Mouse (Mus musculus) liver, adult 2 months (tissue): ENCODE measurements around the gene Iglon5. TPM values are rescaled to one million over a fixed set of nuclear protein-coding genes. Genes with fewer than 3 reads are reported as not detected.

Experiments used
- DNase-seq: peaks from one replicate; pipeline ENCODE4 v3.0.0-alpha.2; 2011; ENCODE audit warnings: low read depth, low spot score; ENCODE audit errors: extremely low read depth
- H3K27ac ChIP-seq: fragments of 200-500 bp; replicated peaks from 2 replicates; pipeline ENCODE4 v1.5.1; 2012; ENCODE audit warnings: low read depth, mild to moderate bottlenecking, control low read depth, inconsistent platforms, low read length; ENCODE audit not compliant: insufficient read depth
- H3K27me3 ChIP-seq: fragments of 200-500 bp; 2 replicates; pipeline ENCODE4 v1.6.1; 2012; ENCODE audit warnings: mild to moderate bottlenecking, moderate library complexity, low read length, inconsistent platforms; ENCODE audit not compliant: control insufficient read depth, insufficient read depth
- H3K36me3 ChIP-seq: fragments of 200-500 bp; 2 replicates; pipeline ENCODE4 v1.6.1; 2012; ENCODE audit warnings: low read length, inconsistent platforms; ENCODE audit not compliant: control insufficient read depth, insufficient read depth
- H3K4me1 ChIP-seq: fragments of 200-500 bp; 2 replicates; pipeline ENCODE4 v1.6.1; 2011; ENCODE audit warnings: low read length; ENCODE audit not compliant: control insufficient read depth, insufficient read depth
- H3K4me3 ChIP-seq: fragments of 200-500 bp; 2 replicates; pipeline ENCODE4 v1.5.1; 2011; ENCODE audit warnings: low read depth, mild to moderate bottlenecking, control low read depth, low read length, moderate library complexity; ENCODE audit not compliant: insufficient read depth
- H3K79me2 ChIP-seq: fragments of 200-500 bp; 2 replicates; pipeline ENCODE4 v1.6.1; 2012; ENCODE audit warnings: inconsistent platforms, mild to moderate bottlenecking, low read length, moderate library complexity; ENCODE audit not compliant: control insufficient read depth, insufficient read depth
- H3K9ac ChIP-seq: fragments of 200-500 bp; 2 replicates; pipeline ENCODE4 v1.6.1; 2012; ENCODE audit warnings: low read depth, mild to moderate bottlenecking, control low read depth, inconsistent platforms, low read length
- CTCF ChIP-seq: fragments of 200-500 bp; IDR thresholded peaks from 2 replicates; pipeline ENCODE4 v1.5.1; 2011; ENCODE audit warnings: low read depth, low read length, control low read depth
- POLR2A ChIP-seq: fragments of 200-500 bp; IDR thresholded peaks from 2 replicates; pipeline ENCODE4 v1.6.1; 2011; ENCODE audit warnings: low read length, control low read depth; ENCODE audit not compliant: insufficient read depth; ENCODE audit errors: extremely low read depth
- WGBS: fragments of 180-500 bp; shearing (Covaris S2); methylation state at CpG from one replicate; pipeline ENCODE4 v1.1.7; 2018; 5-methylcytosine and 5-hydroxymethylcytosine counted together
- polyA plus RNA-seq: library from polyadenylated mRNA; depleted of rRNA; stranded (reverse); fragments of >200 nt; gene quantifications from 2 replicates; pipeline ENCODE4 v1.2.3, GENCODE M21; 2012
- total RNA-seq: library from RNA; depleted of rRNA; stranded (reverse); fragments of >200 nt; gene quantifications from 2 replicates; pipeline ENCODE4 v1.2.3, GENCODE M21; 2014

The Iglon5 gene
- total and polyA plus RNA-seq, 2 experiments = 0.18 to 0.81 TPM

- TF ChIP-seq POLR2A (no peak), CTCF (no peak)
- Histone ChIP-seq H3K27ac (no peak overlapping the region), H3K9ac (no peak overlapping the region), H3K27me3 (peaks cover 9% of the 10 kb centered on the region; the same call in 1 of the 2 replicates), H3K4me1 (no peaks in the 10 kb centered on the region), H3K4me3 (no peak overlapping the region), H3K36me3 (no peaks in the 10 kb centered on the region), H3K79me2 (no peaks in the 10 kb centered on the region)
- DNase-seq = no peak
- WGBS = 9% methylated on average over 13 of the region's 13 CpGs
Observed at GRCm38 (mm10) chr7:43476376-43476775, 13.5 kb downstream of the Iglon5 start.

GRCm38 (mm10) chr7:43475706-43476105, 14.2 kb downstream of the Iglon5 start:
- no peak for TF ChIP-seq POLR2A
- 9% methylated on average over 23 of the region's 23 CpGs for WGBS
- H3K27ac ChIP-seq = no peak overlapping the region
- no peaks in the 10 kb centered on the region for H3K36me3 ChIP-seq
- no peak overlapping the region for H3K9ac ChIP-seq
- H3K27me3 ChIP-seq = peaks cover 9% of the 10 kb centered on the region; the same call in 1 of the 2 replicates
- no peak overlapping the region for H3K4me3 ChIP-seq
- DNase-seq = no peak
- H3K79me2 ChIP-seq = no peaks in the 10 kb centered on the region
- H3K4me1 ChIP-seq = no peaks in the 10 kb centered on the region

- peaks cover 2% of the 10 kb centered on the region for H3K4me1 ChIP-seq
- H3K27ac ChIP-seq = no peak overlapping the region
- 75% methylated on average over 8 of the region's 8 CpGs for WGBS
- no peaks in the 10 kb centered on the region for H3K36me3 ChIP-seq
- no peak for DNase-seq
- TF ChIP-seq CTCF (peak; percentile 67; the same call in 1 of the 2 replicates), POLR2A (no peak)
- no peak overlapping the region for H3K4me3 ChIP-seq
- H3K9ac ChIP-seq = no peak overlapping the region
- H3K79me2 ChIP-seq = no peaks in the 10 kb centered on the region
- H3K27me3 ChIP-seq = no peaks in the 10 kb centered on the region
Observed at GRCm38 (mm10) chr7:43470373-43470772, 19.5 kb downstream of the Iglon5 start.

GRCm38 (mm10) chr7:43466099-43466694, 23.7 kb downstream of the Iglon5 start:
- DNase-seq = peak; percentile 33
- Histone ChIP-seq H3K79me2 (no peaks in the 10 kb centered on the region), H3K27ac (no peak overlapping the region), H3K4me3 (peak overlapping the region; percentile 60), H3K27me3 (no peaks in the 10 kb centered on the region), H3K9ac (peak overlapping the region; percentile 22), H3K36me3 (no peaks in the 10 kb centered on the region), H3K4me1 (peaks cover 2% of the 10 kb centered on the region)
- WGBS = under 1% methylated on average over 33 of the region's 33 CpGs
- TF ChIP-seq POLR2A (no peak), CTCF (peak; percentile 84)

- Histone ChIP-seq H3K27ac (no peak overlapping the region), H3K36me3 (no peaks in the 10 kb centered on the region), H3K79me2 (no peaks in the 10 kb centered on the region), H3K4me1 (peaks cover 2% of the 10 kb centered on the region), H3K4me3 (peak overlapping the region; percentile 60), H3K9ac (peak overlapping the region; percentile 48), H3K27me3 (no peaks in the 10 kb centered on the region)
- TF ChIP-seq CTCF (no peak), POLR2A (no peak)
- peak; percentile 75 for DNase-seq
- 3% methylated on average over 33 of the region's 33 CpGs for WGBS
Observed at GRCm38 (mm10) chr7:43465344-43466098, 24.4 kb downstream of the Iglon5 start.

- 25% methylated on average over 35 of the region's 35 CpGs for WGBS
- no peak for DNase-seq
- Histone ChIP-seq H3K4me1 (peaks cover 2% of the 10 kb centered on the region), H3K4me3 (peak overlapping the region; percentile 52; the same call in 1 of the 2 replicates), H3K9ac (peak overlapping the region; percentile 48), H3K79me2 (no peaks in the 10 kb centered on the region), H3K27me3 (no peaks in the 10 kb centered on the region), H3K27ac (no peak overlapping the region), H3K36me3 (no peaks in the 10 kb centered on the region)
- TF ChIP-seq CTCF (0 out of 2 replicates have a peak, but pooled peaks have one; percentile 17), POLR2A (no peak)
Observed at GRCm38 (mm10) chr7:43464864-43465343, 25.0 kb downstream of the Iglon5 start.
